ENCODE assay signal across 17 mouse cellular contexts in the genomic region with DNA sequence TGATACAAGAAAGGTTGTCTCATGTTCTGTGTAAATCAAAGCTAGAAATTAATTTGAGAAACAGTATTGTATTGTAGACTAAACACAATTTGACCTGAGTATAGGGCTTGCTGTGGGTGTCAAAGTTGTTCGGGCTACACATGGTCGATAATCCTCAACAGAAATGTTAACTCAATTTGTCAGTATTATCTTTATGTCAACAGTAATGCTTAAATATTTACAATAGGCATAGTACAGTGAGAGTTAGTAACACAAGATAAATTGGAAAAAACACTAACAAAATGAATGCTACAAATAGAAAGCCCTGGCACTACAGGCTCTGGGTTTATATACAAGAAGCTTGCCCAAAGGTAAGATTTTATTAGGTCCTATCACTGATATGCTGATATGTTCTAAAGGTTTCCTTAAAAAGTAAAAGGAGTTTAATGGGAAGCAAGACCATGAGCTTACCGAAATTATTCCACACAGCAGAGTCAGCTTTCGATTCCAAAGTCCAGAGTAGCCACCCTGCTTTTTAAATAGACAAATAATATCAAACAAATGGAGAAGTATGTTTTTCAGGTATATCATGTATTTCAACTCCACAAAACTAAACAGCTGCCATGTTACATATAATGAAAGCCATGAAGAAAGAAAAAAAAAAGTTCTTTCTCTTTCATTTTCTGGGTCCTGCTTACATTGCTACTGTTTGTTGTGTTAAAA.
"Had no signal": no experiment of that assay in that cellular context is flagged by ENCODE, and none has a peak within 500 bp of the region (broad histone marks: within the 10 kb centered on the region; RNA-seq: fewer than 3 reads in every experiment).

No protein-coding gene starts in this region.

- DNase-seq: kidney, adult 18-20 months; kidney, adult 9 months; kidney, postnatal 14 days; kidney, postnatal 4 days; left cerebral cortex, postnatal 4 days; lung, adult 18-20 months; lung, postnatal 36 days; thymus, adult 2 months; thymus, postnatal 25 days had no signal

- ATAC-seq: midbrain, embryonic 13.5 days; midbrain, embryonic 16.5 days had no signal

- H3K4me2 ChIP-seq: limb, embryonic 12.5 days; limb, embryonic 15.5 days; liver, embryonic 11.5 days; midbrain, embryonic 13.5 days had no signal

- H3K36me3 ChIP-seq: limb, embryonic 12.5 days; limb, embryonic 15.5 days; midbrain, embryonic 10.5 days; midbrain, embryonic 13.5 days had no signal

- H3K27ac ChIP-seq: limb, embryonic 12.5 days; limb, embryonic 15.5 days; liver, embryonic 14.5 days; midbrain, embryonic 10.5 days; midbrain, embryonic 13.5 days had no signal

- H3K9me3 ChIP-seq: limb, embryonic 12.5 days; limb, embryonic 15.5 days; megakaryocyte, embryonic 14.5 days; midbrain, embryonic 10.5 days; midbrain, embryonic 13.5 days had no signal

- H3K4me3 ChIP-seq: limb, embryonic 12.5 days; limb, embryonic 15.5 days; megakaryocyte, embryonic 14.5 days; midbrain, embryonic 10.5 days; midbrain, embryonic 13.5 days had no signal

- H3K4me1 ChIP-seq: limb, embryonic 12.5 days; limb, embryonic 15.5 days; megakaryocyte, embryonic 14.5 days; midbrain, embryonic 10.5 days; midbrain, embryonic 13.5 days had no signal

- H3K27me3 ChIP-seq: limb, embryonic 12.5 days; limb, embryonic 15.5 days; megakaryocyte, embryonic 14.5 days; midbrain, embryonic 13.5 days had no signal

- H3K9ac ChIP-seq: limb, embryonic 12.5 days; limb, embryonic 15.5 days; liver, embryonic 14.5 days; midbrain, embryonic 13.5 days had no signal
